Mouse (Mus musculus): ENCODE data around the gene Mrvi1. TPM values are rescaled to one million over a fixed set of nuclear protein-coding genes. Genes with fewer than 3 reads are reported as not detected.

Gene Mrvi1
- polyA plus RNA-seq, 1 experiment = 6.4 TPM

GRCm38 (mm10) chr7:110867116-110867515 lies 115.1 kb downstream of the Mrvi1 start:
- H3K4me1 ChIP-seq (ENCODE audit: control insufficient read depth, insufficient read depth, low read length) = peaks cover 2% of the 10 kb centered on the region; the same call in 1 of the 2 replicates
- H3K27ac ChIP-seq (ENCODE audit: insufficient read depth, low read length) = no peak overlapping the region
- no peak for TF ChIP-seq POLR2A (IDR thresholded peaks at IDR 0.05; ENCODE audit: low read depth, low read length)
- no peak for TF ChIP-seq CTCF (IDR thresholded peaks at IDR 0.05; ENCODE audit: borderline replicate concordance, insufficient read depth, low read length)
- no peak overlapping the region for H3K4me3 ChIP-seq (ENCODE audit: insufficient read depth, low read length)

- Histone ChIP-seq H3K4me1 (ENCODE audit: control insufficient read depth, insufficient read depth, low read length) (peaks cover 2% of the 10 kb centered on the region; the same call in 1 of the 2 replicates), H3K4me3 (ENCODE audit: insufficient read depth, low read length) (no peak overlapping the region), H3K27ac (ENCODE audit: insufficient read depth, low read length) (no peak overlapping the region)
- TF ChIP-seq POLR2A (IDR thresholded peaks at IDR 0.05; ENCODE audit: low read depth, low read length) (no peak), CTCF (IDR thresholded peaks at IDR 0.05; ENCODE audit: borderline replicate concordance, insufficient read depth, low read length) (no peak)
Observed at GRCm38 (mm10) chr7:110866021-110866420, 116.2 kb downstream of the Mrvi1 start.

GRCm38 (mm10) chr7:110865570-110865969 lies 116.7 kb downstream of the Mrvi1 start:
- peaks cover 2% of the 10 kb centered on the region; the same call in 1 of the 2 replicates for H3K4me1 ChIP-seq (ENCODE audit: control insufficient read depth, insufficient read depth, low read length)
- no peak overlapping the region for H3K27ac ChIP-seq (ENCODE audit: insufficient read depth, low read length)
- no peak overlapping the region for H3K4me3 ChIP-seq (ENCODE audit: insufficient read depth, low read length)
- TF ChIP-seq POLR2A (IDR thresholded peaks at IDR 0.05; ENCODE audit: low read depth, low read length) = no peak

DNA sequence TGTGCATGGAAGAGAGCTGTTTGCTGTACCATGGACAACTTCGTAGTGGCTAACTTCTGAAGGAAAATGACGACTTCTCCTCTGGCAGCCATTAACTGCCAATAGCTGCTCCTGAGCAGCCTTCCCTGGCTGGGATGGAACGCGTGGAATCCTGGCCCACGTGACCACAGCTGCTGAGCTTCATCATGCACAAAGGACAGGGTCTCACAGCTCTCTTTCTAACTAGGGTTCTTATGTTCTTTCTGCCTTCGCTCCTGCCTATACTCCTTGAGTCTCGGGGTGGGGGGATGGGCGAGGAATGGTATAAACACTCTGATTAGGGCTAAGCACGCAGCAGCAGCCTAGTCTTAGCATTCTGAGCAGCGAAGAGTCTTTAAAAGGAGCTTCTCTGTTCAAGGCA lies 117.2 kb downstream of the Mrvi1 start:
- TF ChIP-seq CTCF (IDR thresholded peaks at IDR 0.05; ENCODE audit: borderline replicate concordance, insufficient read depth, low read length) = no peak
- TF ChIP-seq POLR2A (IDR thresholded peaks at IDR 0.05; ENCODE audit: low read depth, low read length) = no peak
- peaks cover 2% of the 10 kb centered on the region; the same call in 1 of the 2 replicates for H3K4me1 ChIP-seq (ENCODE audit: control insufficient read depth, insufficient read depth, low read length)
- H3K4me3 ChIP-seq (ENCODE audit: insufficient read depth, low read length) = no peak overlapping the region
- H3K27ac ChIP-seq (ENCODE audit: insufficient read depth, low read length) = no peak overlapping the region

- Histone ChIP-seq H3K27ac (ENCODE audit: insufficient read depth, low read length) (no peak within 1 kb of the TSS), H3K4me3 (ENCODE audit: insufficient read depth, low read length) (no peak within 1 kb of the TSS), H3K4me1 (ENCODE audit: control insufficient read depth, insufficient read depth, low read length) (peaks cover 2% of the 10 kb centered on the region; the same call in 1 of the 2 replicates)
- no peak for TF ChIP-seq POLR2A (IDR thresholded peaks at IDR 0.05; ENCODE audit: low read depth, low read length)
Observed at GRCm38 (mm10) chr7:110862751-110863289, 119.4 kb downstream of the Mrvi1 start, which contains the start of gene Lyve1. Gene Lyve1, minus strand, starts transcription at chr7:110863239.

DNA sequence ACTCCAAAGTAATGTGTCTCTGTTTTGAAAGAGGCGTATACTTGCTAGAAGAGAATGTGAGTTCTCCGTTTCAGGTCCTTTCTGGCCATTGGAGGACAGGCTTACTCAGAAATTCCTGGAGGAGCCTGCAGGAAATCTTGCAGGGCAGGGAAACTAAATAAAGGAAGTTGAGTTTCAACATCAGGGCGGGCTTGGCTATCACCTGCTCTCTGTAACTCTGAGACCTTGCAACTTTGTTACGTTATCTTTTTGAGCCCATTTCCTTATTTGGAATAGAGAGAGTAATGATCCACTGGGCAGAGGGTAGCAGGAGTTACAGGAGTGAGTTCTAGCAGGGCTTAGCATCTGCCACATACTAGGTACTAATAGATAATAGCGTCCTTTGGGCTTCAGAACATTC lies 122.1 kb downstream of the Mrvi1 start:
- peaks cover under 1% of the 10 kb centered on the region; the same call in 1 of the 2 replicates for H3K4me1 ChIP-seq (ENCODE audit: control insufficient read depth, insufficient read depth, low read length)
- TF ChIP-seq POLR2A (IDR thresholded peaks at IDR 0.05; ENCODE audit: low read depth, low read length) (no peak), CTCF (IDR thresholded peaks at IDR 0.05; ENCODE audit: borderline replicate concordance, insufficient read depth, low read length) (no peak)
- no peak overlapping the region for H3K27ac ChIP-seq (ENCODE audit: insufficient read depth, low read length)
- H3K4me3 ChIP-seq (ENCODE audit: insufficient read depth, low read length) = no peak overlapping the region

GRCm38 (mm10) chr7:110855604-110856003 lies 126.7 kb downstream of the Mrvi1 start:
- no peak overlapping the region for H3K27ac ChIP-seq (ENCODE audit: insufficient read depth, low read length)
- H3K4me3 ChIP-seq (ENCODE audit: insufficient read depth, low read length) = no peak overlapping the region
- peaks cover 7% of the 10 kb centered on the region; the same call in 1 of the 2 replicates for H3K4me1 ChIP-seq (ENCODE audit: control insufficient read depth, insufficient read depth, low read length)
- TF ChIP-seq POLR2A (IDR thresholded peaks at IDR 0.05; ENCODE audit: low read depth, low read length) (no peak), CTCF (IDR thresholded peaks at IDR 0.05; ENCODE audit: borderline replicate concordance, insufficient read depth, low read length) (no peak)

DNA sequence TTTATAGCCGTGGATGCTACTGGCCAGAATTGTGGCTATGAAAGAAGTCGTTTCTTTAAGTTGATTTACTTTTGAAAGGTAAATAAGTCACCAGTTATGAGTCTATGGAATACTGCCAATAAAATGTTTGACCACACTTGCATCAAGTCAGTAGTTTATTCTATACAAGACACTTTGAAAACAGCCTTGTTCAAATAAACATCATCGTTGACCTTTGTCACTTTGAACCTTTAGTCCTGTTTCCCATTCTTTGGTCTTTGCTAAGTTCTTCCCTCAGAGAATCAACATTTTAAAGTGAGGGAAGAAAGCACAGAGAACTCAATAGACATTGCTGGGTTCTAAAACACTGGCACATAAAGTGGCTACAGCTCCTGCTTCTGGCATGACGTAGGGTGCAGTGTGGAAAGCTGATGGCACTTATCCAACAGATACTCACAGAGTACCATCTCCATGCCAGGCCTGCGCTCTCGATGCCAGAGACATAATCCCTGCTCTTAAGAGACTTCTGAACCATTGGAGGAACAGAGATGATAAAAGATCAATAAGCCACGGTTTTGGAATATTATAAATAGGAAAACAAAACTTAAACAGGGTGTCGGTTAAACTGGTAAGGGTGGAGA lies 127.2 kb downstream of the Mrvi1 start:
- TF ChIP-seq CTCF (IDR thresholded peaks at IDR 0.05; ENCODE audit: borderline replicate concordance, insufficient read depth, low read length) = no peak
- no peak for TF ChIP-seq POLR2A (IDR thresholded peaks at IDR 0.05; ENCODE audit: low read depth, low read length)
- H3K4me3 ChIP-seq (ENCODE audit: insufficient read depth, low read length) = no peak overlapping the region

DNA sequence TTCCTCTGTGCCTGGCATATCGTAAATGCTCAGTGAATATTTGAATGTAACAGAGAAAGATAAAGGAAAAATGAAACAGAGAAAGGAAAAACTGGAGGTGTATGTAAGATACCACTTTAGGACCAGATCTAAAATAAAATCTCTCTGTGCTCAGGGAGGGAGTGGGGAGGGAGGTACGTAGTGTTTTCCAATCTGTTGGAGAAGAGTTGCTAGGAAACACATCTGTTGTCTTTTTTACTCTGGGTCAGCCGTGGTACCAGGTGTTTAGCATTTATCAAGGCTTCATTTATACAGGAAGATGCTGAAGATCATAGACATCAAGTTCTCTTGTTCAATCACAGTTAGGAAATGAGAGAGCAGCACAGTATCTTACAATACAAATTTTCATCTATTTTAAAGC lies 127.7 kb downstream of the Mrvi1 start:
- Histone ChIP-seq H3K4me3 (ENCODE audit: insufficient read depth, low read length) (no peak overlapping the region), H3K27ac (ENCODE audit: insufficient read depth, low read length) (no peak overlapping the region), H3K4me1 (ENCODE audit: control insufficient read depth, insufficient read depth, low read length) (peaks cover 12% of the 10 kb centered on the region; the same call in 1 of the 2 replicates)
- TF ChIP-seq POLR2A (IDR thresholded peaks at IDR 0.05; ENCODE audit: low read depth, low read length) (no peak), CTCF (IDR thresholded peaks at IDR 0.05; ENCODE audit: borderline replicate concordance, insufficient read depth, low read length) (no peak)

More for the DNA sequence above, 127.2 kb downstream of the Mrvi1 start:
- Histone ChIP-seq H3K27ac (ENCODE audit: insufficient read depth, low read length) (no peak overlapping the region), H3K4me1 (ENCODE audit: control insufficient read depth, insufficient read depth, low read length) (peaks cover 10% of the 10 kb centered on the region; the same call in 1 of the 2 replicates)

DNA sequence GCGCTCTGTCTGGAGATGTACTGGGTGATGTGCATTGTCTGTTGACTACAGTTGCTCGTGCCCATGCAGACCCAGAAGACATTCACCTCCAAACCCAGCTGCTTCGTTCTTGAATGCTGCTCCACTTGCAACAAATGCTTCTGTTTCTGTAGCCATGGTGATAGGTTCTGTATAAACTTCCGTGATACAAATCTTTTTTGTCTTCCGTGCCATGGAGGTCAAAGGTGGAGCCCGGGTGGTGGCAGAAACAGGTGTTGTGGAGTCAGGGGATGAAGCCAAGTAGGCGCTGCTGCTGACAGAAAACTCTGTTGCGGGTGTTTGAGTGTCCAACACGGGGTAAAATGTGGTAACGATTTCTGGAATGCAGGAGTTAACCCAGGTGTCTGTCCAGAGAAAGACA lies 128.7 kb downstream of the Mrvi1 start:
- TF ChIP-seq CTCF (IDR thresholded peaks at IDR 0.05; ENCODE audit: borderline replicate concordance, insufficient read depth, low read length) = no peak
- TF ChIP-seq POLR2A (IDR thresholded peaks at IDR 0.05; ENCODE audit: low read depth, low read length) = no peak
- Histone ChIP-seq H3K4me3 (ENCODE audit: insufficient read depth, low read length) (no peak overlapping the region), H3K4me1 (ENCODE audit: control insufficient read depth, insufficient read depth, low read length) (peaks cover 12% of the 10 kb centered on the region; the same call in 1 of the 2 replicates), H3K27ac (ENCODE audit: insufficient read depth, low read length) (no peak overlapping the region)

Data from embryonic fibroblast, embryonic 13.5 days (primary cell).